Mouse (Mus musculus) limb, embryonic 14.5 days (tissue): ENCODE data around the gene Col4a2. TPM values are rescaled to one million over a fixed set of nuclear protein-coding genes. Genes with fewer than 3 reads are reported as not detected.

Experiments used
- ATAC-seq: fragments of 200-750 bp; cut with Nextera tagmentation; 2 replicates; pipeline ENCODE4 v1.8.0; 2017; ENCODE audit warnings: low read depth, moderate number of reproducible peaks, moderate TSS enrichment; ENCODE audit not compliant: low FRiP score
- DNase-seq: peaks from one replicate; pipeline ENCODE4 v3.0.0-alpha.2; 2015; ENCODE audit warnings: low spot score
- H3K27ac ChIP-seq: fragments of 300-500 bp; sonication (generic); replicated peaks from 2 replicates; pipeline ENCODE4 v1.5.1; 2014; ENCODE audit warnings: low read depth, mild to moderate bottlenecking, low read length, moderate library complexity, mixed read lengths
- H3K27me3 ChIP-seq: fragments of 300-500 bp; sonication (generic); 2 replicates; pipeline ENCODE4 v1.6.1; 2014; ENCODE audit warnings: low read length, mixed read lengths; ENCODE audit not compliant: control insufficient read depth, insufficient read depth
- H3K36me3 ChIP-seq: fragments of 300-500 bp; sonication (generic); 2 replicates; pipeline ENCODE4 v1.6.1; 2014; ENCODE audit warnings: mild to moderate bottlenecking, low read length, moderate library complexity, mixed read lengths; ENCODE audit not compliant: control insufficient read depth, insufficient read depth
- H3K4me1 ChIP-seq: fragments of 300-500 bp; sonication (generic); 2 replicates; pipeline ENCODE4 v1.6.1; 2014; ENCODE audit warnings: antibody characterized with exemption, low read length, mixed read lengths; ENCODE audit not compliant: control insufficient read depth, insufficient read depth
- H3K4me2 ChIP-seq: fragments of 300-500 bp; sonication (generic); replicated peaks from 2 replicates; pipeline ENCODE4 v1.6.1; 2014; ENCODE audit warnings: low read depth, mild to moderate bottlenecking, low read length, moderate library complexity; ENCODE audit not compliant: severe bottlenecking
- H3K4me3 ChIP-seq: fragments of 300-500 bp; sonication (generic); replicated peaks from 2 replicates; pipeline ENCODE4 v1.5.1; 2014; ENCODE audit warnings: low read length
- H3K9ac ChIP-seq: fragments of 300-500 bp; sonication (generic); 2 replicates; pipeline ENCODE4 v1.6.1; 2014; ENCODE audit warnings: mild to moderate bottlenecking, low read depth, low read length, moderate library complexity; ENCODE audit not compliant: severe bottlenecking
- H3K9me3 ChIP-seq: fragments of 300-500 bp; sonication (generic); 2 replicates; pipeline ENCODE4 v1.6.1; 2016; ENCODE audit warnings: low read length; ENCODE audit not compliant: control insufficient read depth
- POLR2A ChIP-seq: fragments of 200-500 bp; IDR thresholded peaks from 2 replicates; pipeline ENCODE4 v1.8.0; 2012; ENCODE audit warnings: inconsistent platforms, mild to moderate bottlenecking, moderate library complexity, borderline replicate concordance; ENCODE audit not compliant: insufficient read depth, insufficient read length; ENCODE audit errors: extremely low read depth
- WGBS: fragments of 180-500 bp; shearing (Covaris S2); extraction: QIAGEN DNeasy Blood & Tissue Kit; methylation state at CpG from one replicate; pipeline ENCODE4 v1.1.7; 2014; 5-methylcytosine and 5-hydroxymethylcytosine counted together
- polyA plus RNA-seq, 2 experiments: library from polyadenylated mRNA; depleted of rRNA in 1 of 2; stranded (reverse) in 1 of 2; unstranded in 1 of 2; fragments of >200 nt; fragmentation: Nextera tagmentation in 1 of 2; extraction: Ambion mirVana in 1 of 2; gene quantifications; 2 replicates each; pipeline versions ENCODE4 v1.2.1 to v1.2.3; 2012 to 2014

Gene Col4a2
- polyA plus RNA-seq, 2 experiments, result 76.4 to 89.0 TPM

- peak overlapping the region; percentile 58; the same call in 1 of the 2 replicates for H3K27ac ChIP-seq
- no peak overlapping the region; the same call in 1 of the 2 replicates for H3K4me2 ChIP-seq
- H3K9me3 ChIP-seq, result no peaks in the 10 kb centered on the region
- no peak overlapping the region for H3K9ac ChIP-seq
- no peaks in the 10 kb centered on the region for H3K27me3 ChIP-seq
- H3K4me1 ChIP-seq, result peaks cover 31% of the 10 kb centered on the region
- no peaks in the 10 kb centered on the region for H3K36me3 ChIP-seq
- DNase-seq, result peak; percentile 50
- 52% methylated on average over 4 of the region's 4 CpGs for WGBS
- H3K4me3 ChIP-seq, result no peak overlapping the region
- TF ChIP-seq POLR2A, result no peak
- ATAC-seq, result no peak
Measured at GRCm38 (mm10) chr8:11278101-11278611, 34.4 kb upstream of the Col4a2 start.

GRCm38 (mm10) chr8:11279296-11279826 lies 33.2 kb upstream of the Col4a2 start:
- H3K27me3 ChIP-seq, result no peaks in the 10 kb centered on the region
- 40% methylated on average over 20 of the region's 20 CpGs for WGBS
- H3K4me2 ChIP-seq, result peak overlapping the region; percentile 26; the same call in 1 of the 2 replicates
- H3K4me1 ChIP-seq, result peaks cover 41% of the 10 kb centered on the region
- no peak overlapping the region for H3K27ac ChIP-seq
- H3K9me3 ChIP-seq, result no peaks in the 10 kb centered on the region
- no peak for TF ChIP-seq POLR2A
- DNase-seq (peak; percentile 56), ATAC-seq (no peak)
- no peak overlapping the region; the same call in 1 of the 2 replicates for H3K9ac ChIP-seq
- no peak overlapping the region for H3K4me3 ChIP-seq
- H3K36me3 ChIP-seq, result no peaks in the 10 kb centered on the region

GRCm38 (mm10) chr8:11280721-11281268 lies 31.8 kb upstream of the Col4a2 start:
- WGBS, result 84% methylated on average over 10 of the region's 10 CpGs
- H3K9ac ChIP-seq, result no peak overlapping the region
- ATAC-seq (no peak), DNase-seq (no peak)
- no peaks in the 10 kb centered on the region for H3K9me3 ChIP-seq
- no peaks in the 10 kb centered on the region for H3K36me3 ChIP-seq
- H3K27me3 ChIP-seq, result no peaks in the 10 kb centered on the region
- no peak overlapping the region for H3K4me3 ChIP-seq
- no peak for TF ChIP-seq POLR2A
- no peak overlapping the region for H3K4me2 ChIP-seq
- no peak overlapping the region for H3K27ac ChIP-seq
- H3K4me1 ChIP-seq, result peaks cover 41% of the 10 kb centered on the region

- no peak overlapping the region for H3K4me2 ChIP-seq
- peaks cover 40% of the 10 kb centered on the region for H3K4me1 ChIP-seq
- H3K9me3 ChIP-seq, result no peaks in the 10 kb centered on the region
- no peak for DNase-seq
- H3K27me3 ChIP-seq, result no peaks in the 10 kb centered on the region
- H3K36me3 ChIP-seq, result no peaks in the 10 kb centered on the region
- TF ChIP-seq POLR2A, result no peak
- no peak overlapping the region for H3K9ac ChIP-seq
- no peak for ATAC-seq
- no peak overlapping the region for H3K4me3 ChIP-seq
- 58% methylated on average over 10 of the region's 10 CpGs for WGBS
- no peak overlapping the region for H3K27ac ChIP-seq
Measured at GRCm38 (mm10) chr8:11282139-11282538, 30.5 kb upstream of the Col4a2 start.

GRCm38 (mm10) chr8:11282696-11283095 lies 29.9 kb upstream of the Col4a2 start:
- no peak overlapping the region for H3K4me2 ChIP-seq
- 82% methylated on average over 7 of the region's 7 CpGs for WGBS
- no peaks in the 10 kb centered on the region for H3K27me3 ChIP-seq
- H3K4me3 ChIP-seq, result no peak overlapping the region
- H3K9ac ChIP-seq, result no peak overlapping the region
- H3K9me3 ChIP-seq, result no peaks in the 10 kb centered on the region
- peaks cover 35% of the 10 kb centered on the region for H3K4me1 ChIP-seq
- TF ChIP-seq POLR2A, result no peak
- H3K27ac ChIP-seq, result no peak overlapping the region
- H3K36me3 ChIP-seq, result no peaks in the 10 kb centered on the region
- DNase-seq (no peak), ATAC-seq (no peak)
